Mouse (Mus musculus) limb, embryonic 11.5 days (tissue): ENCODE measurements around the gene Smyd3. TPM values are rescaled to one million over a fixed set of nuclear protein-coding genes. Genes with fewer than 3 reads are reported as not detected.

ENCODE experiments used
- ATAC-seq: fragments of 200-750 bp; cut with Nextera tagmentation; 2 replicates; pipeline ENCODE4 v1.8.0; 2017; ENCODE audit warnings: low read depth; ENCODE audit not compliant: insufficient number of reproducible peaks, low FRiP score, low TSS enrichment
- DNase-seq: peaks from one replicate; pipeline ENCODE4 v3.0.0-alpha.2; 2015; ENCODE audit warnings: low spot score
- H3K27ac ChIP-seq: fragments of 300-500 bp; sonication (generic); replicated peaks from 2 replicates; pipeline ENCODE4 v1.5.1; 2014; ENCODE audit warnings: low read depth, mild to moderate bottlenecking, low read length
- H3K27me3 ChIP-seq: fragments of 300-500 bp; sonication (generic); 2 replicates; pipeline ENCODE4 v1.6.1; 2014; ENCODE audit warnings: mild to moderate bottlenecking, low read length, mixed read lengths; ENCODE audit not compliant: control insufficient read depth, insufficient read depth
- H3K36me3 ChIP-seq: fragments of 300-500 bp; sonication (generic); 2 replicates; pipeline ENCODE4 v1.6.1; 2014; ENCODE audit warnings: mild to moderate bottlenecking, low read length, moderate library complexity, mixed read lengths; ENCODE audit not compliant: control insufficient read depth, insufficient read depth
- H3K4me1 ChIP-seq: fragments of 300-500 bp; sonication (generic); 2 replicates; pipeline ENCODE4 v1.6.1; 2014; ENCODE audit warnings: low read length, mixed read lengths; ENCODE audit not compliant: control insufficient read depth, insufficient read depth
- H3K4me2 ChIP-seq: fragments of 300-500 bp; sonication (generic); 2 replicates; pipeline ENCODE4 v1.6.1; 2014; ENCODE audit warnings: low read depth, mild to moderate bottlenecking, moderate library complexity; ENCODE audit not compliant: severe bottlenecking
- H3K4me3 ChIP-seq: fragments of 300-500 bp; sonication (generic); 2 replicates; pipeline ENCODE4 v1.5.1; 2014; ENCODE audit warnings: low read depth, low read length
- H3K9ac ChIP-seq: fragments of 300-500 bp; sonication (generic); 2 replicates; pipeline ENCODE4 v1.6.1; 2014; ENCODE audit warnings: mild to moderate bottlenecking, low read length
- H3K9me3 ChIP-seq: fragments of 300-500 bp; sonication (generic); 2 replicates; pipeline ENCODE4 v1.6.1; 2016; ENCODE audit warnings: low read length; ENCODE audit not compliant: control insufficient read depth
- WGBS: fragments of 180-500 bp; shearing (Covaris S2); extraction: QIAGEN DNeasy Blood & Tissue Kit; methylation state at CpG from one replicate; pipeline ENCODE4 v1.1.7; 2014; 5-methylcytosine and 5-hydroxymethylcytosine counted together
- polyA plus RNA-seq: library from polyadenylated mRNA; unstranded; fragments of >200 nt; fragmentation: Nextera tagmentation; extraction: Ambion mirVana; gene quantifications from 2 replicates; pipeline ENCODE4 v1.2.1, GENCODE M21; 2014

Gene Smyd3
- polyA plus RNA-seq, 1 experiment from 2014 or later = 25.6 TPM

DNA sequence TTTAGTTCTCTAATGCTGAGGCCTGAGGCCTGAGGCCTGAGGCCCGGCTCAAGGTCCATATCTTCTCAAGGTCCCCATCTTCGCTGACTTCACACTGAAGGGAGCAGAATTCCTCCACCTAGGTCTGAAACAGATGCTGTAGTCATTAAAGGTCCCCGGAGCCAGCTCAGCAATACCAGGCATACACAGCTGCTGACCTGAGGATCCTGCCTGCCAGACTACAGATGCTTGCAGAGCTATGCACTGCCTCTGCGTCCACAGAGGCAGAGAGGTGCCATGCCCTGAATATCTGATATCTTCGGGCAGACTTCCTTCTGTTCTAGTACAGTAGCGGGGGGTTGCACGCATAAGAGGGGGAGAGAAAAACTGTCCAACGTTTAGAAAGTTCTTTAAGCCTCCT lies 74.4 kb downstream of the Smyd3 start:
- Histone ChIP-seq H3K4me1 (peaks cover 14% of the 10 kb centered on the region), H3K27me3 (no peaks in the 10 kb centered on the region), H3K9me3 (no peaks in the 10 kb centered on the region), H3K4me2 (no peak overlapping the region), H3K9ac (no peak overlapping the region), H3K27ac (no peak overlapping the region), H3K36me3 (no peaks in the 10 kb centered on the region), H3K4me3 (no peak overlapping the region)
- peak; percentile 55 for DNase-seq
- WGBS = 47% methylated on average over 8 of the region's 8 CpGs
- no peak for ATAC-seq

DNA sequence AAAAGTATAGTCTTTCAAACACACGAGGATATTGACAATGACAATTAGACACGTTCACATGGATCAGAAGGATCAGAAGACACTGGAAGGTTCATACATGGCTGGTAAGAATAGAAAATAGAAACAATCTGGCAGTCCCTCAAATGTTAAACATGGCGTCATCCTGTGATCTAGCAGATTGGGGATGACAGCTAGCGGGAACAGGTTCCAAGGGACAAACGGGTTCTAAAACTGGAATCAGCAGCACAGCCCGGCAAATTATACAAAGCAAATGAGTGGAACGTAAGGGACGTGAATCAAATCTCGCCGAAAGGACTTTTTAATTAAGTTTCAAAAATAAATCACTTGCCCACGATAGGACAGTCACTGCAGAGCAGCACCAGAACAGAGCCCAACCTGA lies 81.2 kb downstream of the Smyd3 start:
- H3K36me3 ChIP-seq = no peaks in the 10 kb centered on the region
- ATAC-seq = no peak
- 67% methylated on average over 11 of the region's 11 CpGs for WGBS

DNA sequence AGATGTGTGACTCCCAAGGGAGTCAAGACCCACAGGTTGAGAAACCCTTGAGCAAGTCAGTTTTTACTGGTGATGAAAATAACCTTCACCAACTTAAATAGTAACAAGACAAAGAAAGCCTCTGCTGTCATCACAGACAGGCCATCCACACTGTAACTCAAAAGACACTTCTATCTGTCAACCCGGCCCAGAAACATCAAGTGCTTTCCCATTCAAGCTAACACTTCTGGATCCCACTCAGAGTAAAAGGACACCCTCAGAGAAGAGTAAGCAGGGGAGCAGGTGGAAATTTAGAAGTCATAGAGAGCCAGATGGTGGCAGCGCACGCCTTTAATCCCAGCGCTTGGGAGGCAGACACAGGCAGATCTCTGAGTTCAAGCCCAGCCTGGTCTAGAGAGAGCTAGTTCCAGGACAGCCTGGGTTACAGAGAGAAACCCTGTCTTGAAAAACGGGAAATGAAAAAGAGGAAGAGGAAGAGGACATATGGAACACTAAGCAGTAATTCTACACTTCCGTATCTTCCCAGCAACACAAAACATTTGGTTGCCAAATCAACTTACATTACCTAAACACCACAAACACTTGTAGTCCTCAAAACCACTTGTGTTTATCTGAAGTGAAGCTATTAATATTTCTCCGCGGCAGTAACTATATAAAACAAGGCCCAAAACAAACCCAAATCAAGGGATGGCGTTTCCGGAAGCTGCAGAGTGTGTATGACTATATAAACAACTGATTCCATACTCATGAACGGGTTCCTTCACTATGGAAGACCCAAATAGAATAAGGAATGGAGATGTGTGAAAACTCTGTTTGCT lies 83.2 kb downstream of the Smyd3 start:
- no peaks in the 10 kb centered on the region for H3K4me1 ChIP-seq
- no peak overlapping the region for H3K4me3 ChIP-seq
- H3K4me2 ChIP-seq = no peak overlapping the region
- no peak overlapping the region for H3K27ac ChIP-seq
- H3K9ac ChIP-seq = no peak overlapping the region
- no peaks in the 10 kb centered on the region for H3K9me3 ChIP-seq
- DNase-seq (no peak), ATAC-seq (no peak)
- H3K36me3 ChIP-seq = no peaks in the 10 kb centered on the region
- 93% methylated on average over 11 of the region's 11 CpGs for WGBS
- H3K27me3 ChIP-seq = no peaks in the 10 kb centered on the region

More for the DNA sequence above, 81.2 kb downstream of the Smyd3 start:
- Histone ChIP-seq H3K9ac (no peak overlapping the region), H3K4me2 (no peak overlapping the region), H3K9me3 (no peaks in the 10 kb centered on the region), H3K4me1 (no peaks in the 10 kb centered on the region; the same call in 1 of the 2 replicates), H3K4me3 (no peak overlapping the region), H3K27ac (no peak overlapping the region), H3K27me3 (no peaks in the 10 kb centered on the region)
- DNase-seq = no peak

DNA sequence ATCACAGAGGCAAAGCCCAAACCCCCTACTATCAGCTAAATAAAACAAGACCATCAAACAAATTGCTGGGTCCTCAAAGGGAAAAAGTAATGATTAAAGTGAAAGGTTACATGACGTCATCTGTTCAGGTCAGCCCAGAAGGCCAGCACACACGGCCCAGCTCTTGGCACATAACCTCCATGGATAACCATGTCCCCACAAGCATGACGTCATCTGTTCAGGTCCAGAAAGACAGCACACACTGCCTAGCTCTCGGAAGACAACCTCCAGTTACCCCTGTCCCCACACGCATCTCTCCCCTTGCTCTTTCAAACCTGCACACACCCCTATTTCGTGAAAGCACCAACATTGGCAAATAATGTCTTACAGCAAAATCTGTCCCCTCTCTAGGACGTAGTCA lies 84.0 kb downstream of the Smyd3 start:
- WGBS = 88% methylated on average over 7 of the region's 7 CpGs
- Histone ChIP-seq H3K9ac (no peak overlapping the region), H3K36me3 (no peaks in the 10 kb centered on the region), H3K27me3 (no peaks in the 10 kb centered on the region), H3K4me1 (no peaks in the 10 kb centered on the region), H3K4me3 (no peak overlapping the region), H3K27ac (no peak overlapping the region), H3K9me3 (no peaks in the 10 kb centered on the region), H3K4me2 (no peak overlapping the region)
- DNase-seq (no peak), ATAC-seq (no peak)

DNA sequence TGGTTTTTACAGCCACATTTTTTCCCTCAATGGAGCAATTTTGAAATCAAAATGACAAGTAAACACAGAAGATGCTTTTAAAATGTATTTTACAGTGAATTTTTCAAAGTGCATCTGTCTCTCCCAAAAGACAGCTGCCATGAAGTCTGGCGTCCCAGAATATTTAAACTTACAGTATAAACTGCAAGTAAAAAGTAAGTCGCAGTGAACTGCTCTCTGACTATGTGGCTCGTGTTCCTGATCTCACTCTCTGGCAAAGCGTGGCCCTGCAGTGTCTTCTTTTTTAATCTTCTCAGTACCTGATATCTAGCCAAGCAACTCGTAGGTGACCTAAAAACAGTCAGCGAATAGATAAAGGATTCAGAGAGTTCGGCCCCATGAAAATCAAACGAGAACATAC lies 84.5 kb downstream of the Smyd3 start:
- no peak overlapping the region for H3K4me3 ChIP-seq
- H3K9ac ChIP-seq = no peak overlapping the region
- no peaks in the 10 kb centered on the region for H3K4me1 ChIP-seq
- H3K36me3 ChIP-seq = no peaks in the 10 kb centered on the region
- H3K27ac ChIP-seq = no peak overlapping the region
- no peak overlapping the region for H3K4me2 ChIP-seq
- H3K27me3 ChIP-seq = no peaks in the 10 kb centered on the region
- ATAC-seq (no peak), DNase-seq (no peak)
- H3K9me3 ChIP-seq = no peaks in the 10 kb centered on the region
- 90% methylated on average over 8 of the region's 8 CpGs for WGBS

GRCm38 (mm10) chr1:179430077-179430476 lies 87.8 kb downstream of the Smyd3 start:
- Histone ChIP-seq H3K27me3 (no peaks in the 10 kb centered on the region), H3K4me2 (no peak overlapping the region), H3K27ac (no peak overlapping the region), H3K36me3 (no peaks in the 10 kb centered on the region), H3K4me1 (no peaks in the 10 kb centered on the region), H3K9ac (no peak overlapping the region), H3K4me3 (no peak overlapping the region), H3K9me3 (no peaks in the 10 kb centered on the region)
- 16% methylated on average over 3 of the region's 3 CpGs for WGBS
- no peak for DNase-seq
- ATAC-seq = no peak

DNA sequence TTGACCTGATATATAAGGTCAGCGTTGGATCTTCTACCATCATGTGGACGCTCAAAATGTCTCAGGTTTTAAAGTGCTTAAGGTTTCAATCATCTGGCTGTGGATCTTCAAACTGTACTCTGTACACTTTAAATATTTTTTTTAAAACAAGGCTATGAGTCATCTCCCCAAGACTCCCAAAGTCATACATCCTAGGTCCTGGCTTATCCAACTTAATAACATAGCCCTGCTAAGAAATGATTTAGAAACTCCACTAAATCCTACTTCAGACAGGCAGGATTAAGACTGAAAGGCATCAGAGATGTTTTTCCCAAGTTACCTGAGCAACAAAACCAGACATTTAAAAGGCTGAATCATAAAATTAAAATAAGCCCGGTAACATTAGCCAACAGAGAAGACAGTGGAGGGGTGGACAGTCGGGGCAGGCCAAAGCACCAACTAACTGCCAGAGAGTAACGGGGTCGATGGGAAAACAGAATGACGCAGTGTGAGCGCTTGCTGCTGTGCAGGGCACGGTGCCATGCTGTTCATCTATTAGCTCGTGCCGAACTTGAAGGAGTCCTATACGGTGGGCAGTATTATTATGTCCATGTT lies 92.9 kb downstream of the Smyd3 start:
- Histone ChIP-seq H3K4me3 (no peak overlapping the region), H3K9ac (no peak overlapping the region), H3K4me1 (peaks cover 5% of the 10 kb centered on the region; the same call in 1 of the 2 replicates), H3K9me3 (no peaks in the 10 kb centered on the region), H3K27ac (no peak overlapping the region), H3K27me3 (no peaks in the 10 kb centered on the region), H3K4me2 (no peak overlapping the region), H3K36me3 (no peaks in the 10 kb centered on the region)
- no peak for DNase-seq
- no peak for ATAC-seq
- 89% methylated on average over 12 of the region's 12 CpGs for WGBS

GRCm38 (mm10) chr1:179419091-179419490 lies 98.8 kb downstream of the Smyd3 start:
- ATAC-seq (no peak), DNase-seq (no peak)
- Histone ChIP-seq H3K27ac (no peak overlapping the region), H3K4me1 (peaks cover 8% of the 10 kb centered on the region; the same call in 1 of the 2 replicates), H3K4me2 (no peak overlapping the region), H3K9ac (no peak overlapping the region), H3K9me3 (no peaks in the 10 kb centered on the region), H3K27me3 (no peaks in the 10 kb centered on the region), H3K4me3 (no peak overlapping the region), H3K36me3 (no peaks in the 10 kb centered on the region)
- 71% methylated on average over 4 of the region's 4 CpGs for WGBS
